In the genomic region with DNA sequence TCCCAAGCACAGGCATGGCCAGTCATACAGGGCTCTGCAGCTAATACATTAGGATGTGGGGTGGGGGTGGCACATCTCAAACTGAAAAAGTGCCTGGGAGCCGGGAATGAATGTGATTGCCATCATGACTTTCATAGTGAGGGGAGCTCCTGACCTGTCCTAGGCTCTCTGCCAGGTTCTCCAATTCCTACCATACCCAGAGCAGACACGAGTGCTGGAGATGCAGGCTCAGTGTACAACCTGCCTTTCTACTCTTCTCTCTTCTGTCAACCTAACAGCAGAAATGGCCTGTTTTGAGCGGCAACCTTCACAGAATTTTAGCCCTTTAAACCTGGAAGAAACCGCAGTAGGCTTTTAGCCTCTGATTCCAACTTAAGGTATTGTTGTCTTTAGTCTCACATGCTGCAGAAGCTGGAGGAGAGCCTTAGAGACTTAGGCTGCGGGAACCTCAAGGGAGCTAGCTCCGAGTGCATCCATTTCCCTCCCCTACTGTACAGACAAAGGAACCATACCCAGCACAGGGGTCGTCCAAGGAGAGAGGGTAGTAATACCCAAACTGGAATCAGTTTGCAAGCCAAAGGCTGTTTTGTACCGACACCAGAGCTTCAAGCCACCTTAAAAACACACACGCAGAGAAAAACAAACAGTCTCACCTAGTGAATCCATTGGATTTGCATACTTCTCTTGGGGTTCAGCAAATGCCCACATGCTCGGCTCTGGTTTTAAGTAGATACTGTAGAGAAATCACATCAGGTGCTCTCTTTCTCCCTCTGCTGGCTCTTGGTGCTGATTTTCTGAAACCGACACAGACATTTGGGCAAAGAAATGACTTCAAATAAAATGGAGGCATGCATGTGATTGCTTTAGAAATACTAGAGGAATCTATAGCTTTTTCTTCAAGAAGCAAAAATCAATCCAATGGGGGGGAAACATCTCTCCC, we compare ENCODE assay signal across 10 mouse cellular contexts.
DNase-seq lines count a peak whose midpoint lies in the region; ATAC-seq and TF ChIP-seq lines count a peak whose summit lies in the region.
"Had no signal": no experiment of that assay in that cellular context is flagged by ENCODE, and none has a peak within 500 bp of the region (broad histone marks: within the 10 kb centered on the region; RNA-seq: fewer than 3 reads in every experiment).

No protein-coding gene starts in this region.

- no peak for TF ChIP-seq EP300 in heart, postnatal 0 days (IDR thresholded peaks at IDR 0.05; ENCODE audit: low read depth)

- intact Hi-C loops in left cerebral cortex, adult 2 months (cut with DNase I): loop anchor here (2.0 kb wide), 1 partner anchor 178 kb away; no protein-coding TSS in a partner anchor

- H3K27me3 ChIP-seq in heart, postnatal 0 days (ENCODE audit: control insufficient read depth, insufficient read depth, low read length): no peaks in the 10 kb centered on the region
- no peaks in the 10 kb centered on the region for H3K27me3 ChIP-seq in heart, embryonic 12.5 days (replicated peaks)
- no peaks in the 10 kb centered on the region for H3K27me3 ChIP-seq in forebrain, embryonic 16.5 days (replicated peaks; ENCODE audit: control insufficient read depth, insufficient read depth, low read length)
- no peaks in the 10 kb centered on the region for H3K27me3 ChIP-seq in intestine, embryonic 16.5 days (replicated peaks; ENCODE audit: control insufficient read depth, insufficient read depth, low read length)
- H3K27me3 ChIP-seq: lung, embryonic 15.5 days had no signal

- 0 out of 2 replicates have a peak, but pooled peaks have one; percentile 21 for TF ChIP-seq CTCF in heart, postnatal 0 days (IDR thresholded peaks at IDR 0.05; ENCODE audit: low read depth)
- TF ChIP-seq CTCF in left cerebral cortex, adult 2 months (IDR thresholded peaks at IDR 0.05): peak; percentile 64

- no peak for DNase-seq in heart, postnatal 0 days (ENCODE audit: low spot score)
- DNase-seq in adrenal gland, adult 2 months: peak; percentile 36
- DNase-seq in left cerebral cortex, adult 2 months (ENCODE audit: extremely low spot score in 1 of 2, low spot score in 2 of 2): peak; percentile 59 to 68
- peak; percentile 51 for DNase-seq in right cerebral cortex, postnatal 14 days
- no peak for DNase-seq in thymus, postnatal 10 days (ENCODE audit: low spot score in 2 of 2)

- H3K4me3 ChIP-seq in heart, postnatal 0 days (ENCODE audit: low read depth, low read length): no peak overlapping the region
- no peak overlapping the region for H3K4me3 ChIP-seq in heart, embryonic 12.5 days
- 0 out of 2 replicates have a peak overlapping the region, but pooled peaks have one; percentile 10 for H3K4me3 ChIP-seq in forebrain, embryonic 16.5 days (replicated peaks; ENCODE audit: low read length)
- no peak overlapping the region for H3K4me3 ChIP-seq in left cerebral cortex, adult 2 months
- no peak overlapping the region for H3K4me3 ChIP-seq in intestine, embryonic 16.5 days (ENCODE audit: low read length)
- H3K4me3 ChIP-seq: lung, embryonic 15.5 days had no signal

- no peak for ATAC-seq in heart, postnatal 0 days (ENCODE audit: insufficient read depth, low read depth)
- ATAC-seq in heart, embryonic 12.5 days (ENCODE audit: insufficient number of reproducible peaks, low FRiP score): no peak
- ATAC-seq in forebrain, embryonic 16.5 days: peak; percentile 73
- ATAC-seq in intestine, embryonic 16.5 days: no peak

- H3K9me3 ChIP-seq in heart, postnatal 0 days (replicated peaks; ENCODE audit: control insufficient read depth, low read length): no peaks in the 10 kb centered on the region
- H3K9me3 ChIP-seq in heart, embryonic 12.5 days (replicated peaks): no peaks in the 10 kb centered on the region
- no peaks in the 10 kb centered on the region for H3K9me3 ChIP-seq in forebrain, embryonic 16.5 days (ENCODE audit: control insufficient read depth, low read length)
- H3K9me3 ChIP-seq in intestine, embryonic 16.5 days (ENCODE audit: control insufficient read depth, low read length): no peaks in the 10 kb centered on the region
- H3K9me3 ChIP-seq: G1E; lung, embryonic 15.5 days had no signal

- H3K4me2 ChIP-seq in heart, postnatal 0 days (ENCODE audit: low read depth, low read length): no peak overlapping the region
- H3K4me2 ChIP-seq in heart, embryonic 12.5 days: no peak overlapping the region
- peak overlapping the region; percentile 26 for H3K4me2 ChIP-seq in forebrain, embryonic 16.5 days (ENCODE audit: low read length)
- no peak overlapping the region for H3K4me2 ChIP-seq in intestine, embryonic 16.5 days (ENCODE audit: low read depth, low read length)
- H3K4me2 ChIP-seq: lung, embryonic 15.5 days had no signal

- no peak overlapping the region for H3K9ac ChIP-seq in heart, postnatal 0 days (replicated peaks; ENCODE audit: low read depth, low read length)
- no peak overlapping the region for H3K9ac ChIP-seq in heart, embryonic 12.5 days
- peak overlapping the region; percentile 23; the same call in 1 of the 2 replicates for H3K9ac ChIP-seq in forebrain, embryonic 16.5 days (replicated peaks; ENCODE audit: low read depth, low read length)
- H3K9ac ChIP-seq in intestine, embryonic 16.5 days (ENCODE audit: low read depth, low read length): no peak overlapping the region
- H3K9ac ChIP-seq: lung, embryonic 15.5 days had no signal

- H3K36me3 ChIP-seq in heart, postnatal 0 days (replicated peaks; ENCODE audit: control insufficient read depth, insufficient read depth, low read length): no peaks in the 10 kb centered on the region
- no peaks in the 10 kb centered on the region for H3K36me3 ChIP-seq in heart, embryonic 12.5 days
- H3K36me3 ChIP-seq in forebrain, embryonic 16.5 days (ENCODE audit: control insufficient read depth, insufficient read depth): no peaks in the 10 kb centered on the region
- H3K36me3 ChIP-seq in intestine, embryonic 16.5 days (ENCODE audit: control insufficient read depth, insufficient read depth, low read length): no peaks in the 10 kb centered on the region
- H3K36me3 ChIP-seq: G1E; lung, embryonic 15.5 days had no signal

- WGBS in heart, postnatal 0 days: 30% methylated on average over 11 of the region's 11 CpGs
- WGBS in heart, embryonic 12.5 days: 39% methylated on average over 11 of the region's 11 CpGs
- WGBS in forebrain, embryonic 16.5 days: 35% methylated on average over 11 of the region's 11 CpGs
- WGBS in intestine, embryonic 16.5 days: 39% methylated on average over 11 of the region's 11 CpGs

- H3K4me1 ChIP-seq in heart, postnatal 0 days (ENCODE audit: control insufficient read depth, insufficient read depth): no peaks in the 10 kb centered on the region
- H3K4me1 ChIP-seq in heart, embryonic 12.5 days (replicated peaks): no peaks in the 10 kb centered on the region
- H3K4me1 ChIP-seq in forebrain, embryonic 16.5 days (replicated peaks; ENCODE audit: control insufficient read depth, insufficient read depth, low read length): peaks cover 23% of the 10 kb centered on the region
- H3K4me1 ChIP-seq in intestine, embryonic 16.5 days (ENCODE audit: control insufficient read depth, insufficient read depth, low read length): no peaks in the 10 kb centered on the region
- H3K4me1 ChIP-seq: lung, embryonic 15.5 days had no signal

- H3K27ac ChIP-seq in heart, postnatal 0 days (ENCODE audit: low read depth): no peak overlapping the region
- no peak overlapping the region for H3K27ac ChIP-seq in heart, embryonic 12.5 days (ENCODE audit: poor library complexity, severe bottlenecking)
- peak overlapping the region; percentile 80 for H3K27ac ChIP-seq in forebrain, embryonic 16.5 days (ENCODE audit: low read length)
- H3K27ac ChIP-seq in left cerebral cortex, adult 2 months: peak overlapping the region; percentile 67
- no peak overlapping the region for H3K27ac ChIP-seq in intestine, embryonic 16.5 days (ENCODE audit: low read length)
- H3K27ac ChIP-seq: lung, embryonic 15.5 days had no signal

Comparison
In these comparisons a context has a peak if more than half of its experiments do, and no peak if none do; other contexts are left out.
1. DNase-seq: peak in adrenal gland, adult 2 months (single experiment), left cerebral cortex, adult 2 months (2 of 2) and right cerebral cortex, postnatal 14 days (single experiment); none in heart, postnatal 0 days (single experiment) and thymus, postnatal 10 days (0 of 2).
2. H3K27ac ChIP-seq: peak in forebrain, embryonic 16.5 days (single experiment) and left cerebral cortex, adult 2 months (single experiment); none in heart, postnatal 0 days (single experiment), heart, embryonic 12.5 days (single experiment) and intestine, embryonic 16.5 days (single experiment).